14 mouse cellular contexts compared by ENCODE assay signal in the genomic region with DNA sequence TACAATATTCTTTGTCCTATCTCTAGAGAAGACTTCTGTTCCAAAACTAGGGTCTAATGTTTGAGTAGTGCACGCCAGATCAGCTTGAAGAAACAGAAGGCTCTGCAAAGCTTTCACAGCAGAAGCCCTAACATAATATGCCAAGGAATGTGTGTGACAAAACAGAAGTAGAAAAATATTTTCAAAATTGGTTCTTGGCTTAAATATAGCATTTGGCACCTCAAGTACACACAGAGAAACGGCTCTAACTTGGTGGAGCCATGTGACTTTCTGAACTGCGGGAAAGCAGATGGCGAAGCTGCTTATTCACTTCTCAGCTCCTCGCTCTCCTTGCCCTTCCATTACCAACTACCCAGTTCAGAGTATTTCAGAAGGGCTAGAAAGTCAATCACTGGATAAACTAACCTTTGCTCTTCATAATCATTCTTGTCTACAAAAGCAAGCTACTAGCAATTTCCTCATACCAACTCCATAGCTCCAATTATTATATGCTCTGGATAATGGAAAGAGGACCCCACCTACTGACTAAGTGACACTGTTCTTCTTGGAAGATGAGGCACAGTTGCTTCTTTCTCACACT.
DNase-seq lines count a peak whose midpoint lies in the region; ATAC-seq and TF ChIP-seq lines count a peak whose summit lies in the region.
"Had no signal": no experiment of that assay in that cellular context is flagged by ENCODE, and none has a peak within 500 bp of the region (broad histone marks: within the 10 kb centered on the region; RNA-seq: fewer than 3 reads in every experiment).

No protein-coding gene starts in this region.

- H3K9me3 ChIP-seq in forebrain, embryonic 14.5 days (replicated peaks; ENCODE audit: control insufficient read depth, low read length), result no peaks in the 10 kb centered on the region
- H3K9me3 ChIP-seq in forebrain, embryonic 11.5 days (ENCODE audit: control insufficient read depth, low read length), result no peaks in the 10 kb centered on the region
- H3K9me3 ChIP-seq in kidney, embryonic 14.5 days (ENCODE audit: control insufficient read depth, low read length), result no peaks in the 10 kb centered on the region
- H3K9me3 ChIP-seq: hindbrain, embryonic 13.5 days; limb, embryonic 15.5 days had no signal

- ATAC-seq in forebrain, embryonic 14.5 days, result no peak
- ATAC-seq in forebrain, embryonic 11.5 days (replicated peaks; ENCODE audit: low FRiP score), result no peak
- ATAC-seq in kidney, embryonic 14.5 days (ENCODE audit: low FRiP score, low TSS enrichment), result no peak

- H3K4me3 ChIP-seq in forebrain, embryonic 14.5 days (ENCODE audit: low read depth, low read length), result no peak overlapping the region
- H3K4me3 ChIP-seq in forebrain, embryonic 11.5 days (ENCODE audit: low read depth, low read length), result no peak overlapping the region
- H3K4me3 ChIP-seq in layer of hippocampus, adult 2 months, result no peak overlapping the region
- H3K4me3 ChIP-seq in kidney, embryonic 14.5 days (ENCODE audit: low read length), result no peak overlapping the region
- H3K4me3 ChIP-seq: hindbrain, embryonic 13.5 days; limb, embryonic 15.5 days had no signal

- no peak overlapping the region for H3K9ac ChIP-seq in forebrain, embryonic 14.5 days (ENCODE audit: low read length)
- no peak overlapping the region for H3K9ac ChIP-seq in forebrain, embryonic 11.5 days (ENCODE audit: low read length)
- H3K9ac ChIP-seq in kidney, embryonic 14.5 days (ENCODE audit: low read depth, low read length), result no peak overlapping the region
- H3K9ac ChIP-seq: hindbrain, embryonic 13.5 days; limb, embryonic 15.5 days had no signal

- no peak for TF ChIP-seq CTCF in layer of hippocampus, adult 2 months (conservative IDR thresholded peaks at IDR 0.05)

- DNase-seq in forebrain, embryonic 14.5 days (ENCODE audit: low spot score), result peak; percentile 73
- no peak for DNase-seq in forebrain, embryonic 11.5 days (ENCODE audit: low spot score)
- peak; percentile 24 to 32 for DNase-seq in layer of hippocampus, adult 2 months (ENCODE audit: low spot score in 2 of 2)
- no peak for DNase-seq in layer of hippocampus, postnatal 10 days (ENCODE audit: low spot score in 2 of 2)
- peak; percentile 27 for DNase-seq in fibroblast of lung, adult 2 months (ENCODE audit: low read depth)
- peak; percentile 37 to 69 for DNase-seq in right cerebral cortex, postnatal 10 days (ENCODE audit: low spot score in 2 of 2)
- DNase-seq in kidney, adult 11 months, result no peak
- DNase-seq: adrenal gland, postnatal 10 days; B cell, adult 2 months; thymus, postnatal 25 days had no signal

- H3K4me1 ChIP-seq in forebrain, embryonic 14.5 days (ENCODE audit: control insufficient read depth, insufficient read depth, low read length), result no peaks in the 10 kb centered on the region
- no peaks in the 10 kb centered on the region; the same call in 1 of the 2 replicates for H3K4me1 ChIP-seq in forebrain, embryonic 11.5 days (replicated peaks; ENCODE audit: control insufficient read depth, insufficient read depth, low read length)
- H3K4me1 ChIP-seq in kidney, embryonic 14.5 days (ENCODE audit: control insufficient read depth, insufficient read depth, low read length), result no peaks in the 10 kb centered on the region
- H3K4me1 ChIP-seq: hindbrain, embryonic 13.5 days; limb, embryonic 15.5 days had no signal

- H3K4me2 ChIP-seq in forebrain, embryonic 14.5 days (ENCODE audit: low read length), result no peak overlapping the region
- H3K4me2 ChIP-seq in forebrain, embryonic 11.5 days (ENCODE audit: low read depth, low read length, severe bottlenecking), result no peak overlapping the region
- H3K4me2 ChIP-seq in kidney, embryonic 14.5 days (replicated peaks; ENCODE audit: low read depth, low read length), result no peak overlapping the region
- H3K4me2 ChIP-seq: hindbrain, embryonic 13.5 days; limb, embryonic 15.5 days had no signal

- WGBS in forebrain, embryonic 14.5 days, result 81% methylated on average over 5 of the region's 5 CpGs
- WGBS in forebrain, embryonic 11.5 days, result 93% methylated on average over 5 of the region's 5 CpGs
- 82% methylated on average over 5 of the region's 5 CpGs for WGBS in kidney, embryonic 14.5 days

- H3K36me3 ChIP-seq in forebrain, embryonic 14.5 days (ENCODE audit: control insufficient read depth, insufficient read depth, low read length), result no peaks in the 10 kb centered on the region
- no peaks in the 10 kb centered on the region for H3K36me3 ChIP-seq in forebrain, embryonic 11.5 days (ENCODE audit: control insufficient read depth, insufficient read depth, low read length)
- H3K36me3 ChIP-seq in kidney, embryonic 14.5 days (ENCODE audit: control insufficient read depth, insufficient read depth, low read length), result no peaks in the 10 kb centered on the region
- H3K36me3 ChIP-seq: hindbrain, embryonic 13.5 days; limb, embryonic 15.5 days had no signal

- no peak overlapping the region for H3K27ac ChIP-seq in forebrain, embryonic 14.5 days (ENCODE audit: low read depth, low read length)
- no peak overlapping the region for H3K27ac ChIP-seq in forebrain, embryonic 11.5 days (ENCODE audit: low read depth, low read length)
- H3K27ac ChIP-seq in layer of hippocampus, adult 2 months, result no peak overlapping the region
- H3K27ac ChIP-seq in kidney, embryonic 14.5 days (ENCODE audit: low read depth, low read length), result no peak overlapping the region
- H3K27ac ChIP-seq: hindbrain, embryonic 13.5 days; kidney, postnatal 0 days; limb, embryonic 15.5 days had no signal

- H3K27me3 ChIP-seq in forebrain, embryonic 14.5 days (replicated peaks; ENCODE audit: control insufficient read depth, insufficient read depth, low read length), result no peaks in the 10 kb centered on the region
- H3K27me3 ChIP-seq in forebrain, embryonic 11.5 days (ENCODE audit: control insufficient read depth, insufficient read depth, low read length), result no peaks in the 10 kb centered on the region
- H3K27me3 ChIP-seq in kidney, embryonic 14.5 days (ENCODE audit: control insufficient read depth, insufficient read depth, low read length), result no peaks in the 10 kb centered on the region
- H3K27me3 ChIP-seq: hindbrain, embryonic 13.5 days; limb, embryonic 15.5 days had no signal

Comparison
In these comparisons a context has a peak if more than half of its experiments do, and no peak if none do; other contexts are left out.
1. DNase-seq: peak in forebrain, embryonic 14.5 days (single experiment), layer of hippocampus, adult 2 months (2 of 2), fibroblast of lung, adult 2 months (single experiment) and right cerebral cortex, postnatal 10 days (2 of 2); none in forebrain, embryonic 11.5 days (single experiment), layer of hippocampus, postnatal 10 days (0 of 2) and kidney, adult 11 months (single experiment).